In genomic region chr2:174459365-174459764, GRCm38 (mm10) we compare ENCODE assay signal across 24 mouse cellular contexts. TPM values are rescaled to one million over a fixed set of nuclear protein-coding genes. Genes with fewer than 3 reads are reported as not detected.
"Had no signal": no experiment of that assay in that cellular context is flagged by ENCODE, and none has a peak within 500 bp of the region (broad histone marks: within the 10 kb centered on the region; RNA-seq: fewer than 3 reads in every experiment).

No protein-coding gene starts in this region.

- H3K4me2 ChIP-seq: liver, embryonic 11.5 days; liver, embryonic 15.5 days; lung, embryonic 15.5 days; midbrain, embryonic 12.5 days; neural tube, embryonic 12.5 days; neural tube, embryonic 15.5 days had no signal

- ATAC-seq: midbrain, embryonic 16.5 days had no signal

- H3K27me3 ChIP-seq: liver, embryonic 15.5 days; lung, embryonic 15.5 days; midbrain, embryonic 12.5 days; neural tube, embryonic 12.5 days; neural tube, embryonic 15.5 days had no signal

- H3K27ac ChIP-seq: kidney, postnatal 0 days; left cerebral cortex, adult 2 months; liver, embryonic 15.5 days; lung, embryonic 15.5 days; midbrain, embryonic 12.5 days; neural tube, embryonic 12.5 days; neural tube, embryonic 15.5 days; stomach, postnatal 0 days had no signal

- H3K9ac ChIP-seq: liver, embryonic 15.5 days; lung, embryonic 15.5 days; midbrain, embryonic 12.5 days; neural tube, embryonic 12.5 days; neural tube, embryonic 15.5 days had no signal

- H3K9me3 ChIP-seq: liver, embryonic 15.5 days; lung, embryonic 15.5 days; midbrain, embryonic 12.5 days; neural tube, embryonic 12.5 days; neural tube, embryonic 15.5 days had no signal

- DNase-seq: kidney, adult 2 months; kidney, postnatal 25 days; layer of hippocampus, postnatal 36 days; lung, adult 18-20 months; lung, postnatal 10 days; lung, postnatal 36 days; right cerebral cortex, adult 18-20 months; right cerebral cortex, postnatal 14 days; right cerebral cortex, postnatal 4 days; thymus, adult 2 months; thymus, postnatal 14 days; thymus, postnatal 4 days had no signal

- H3K4me3 ChIP-seq: left cerebral cortex, adult 2 months; liver, embryonic 15.5 days; lung, embryonic 15.5 days; midbrain, embryonic 12.5 days; neural tube, embryonic 12.5 days; neural tube, embryonic 15.5 days had no signal

RNA-seq across cellular contexts. Expression of gene Tubb1, which starts 8.9 kb away (rescaled TPM):
- total RNA-seq: layer of hippocampus, postnatal 10 days; layer of hippocampus, postnatal 36 days; left cerebral cortex, adult 2 months; left cerebral cortex, postnatal 10 days had no signal
